Mouse (Mus musculus) hindbrain, embryonic 11.5 days (tissue): ENCODE data around the gene Pcp4l1. TPM values are rescaled to one million over a fixed set of nuclear protein-coding genes. Genes with fewer than 3 reads are reported as not detected.
A peak's percentile ranks its signal among the peaks of the same experiment; 100 is the strongest.
"Not testable (repeated sequence)": the region's sequence is repeated elsewhere in the genome, so short reads cannot be mapped to it uniquely, and the experiment has no call there.

Experiments used
- ATAC-seq: fragments of 200-750 bp; cut with Nextera tagmentation; 2 replicates; pipeline ENCODE4 v1.8.0; 2017; ENCODE audit warnings: mild to moderate bottlenecking, moderate TSS enrichment, moderate library complexity; ENCODE audit not compliant: low FRiP score
- DNase-seq: peaks from one replicate; pipeline ENCODE4 v3.0.0-alpha.2; 2015; ENCODE audit warnings: low spot score
- H3K27ac ChIP-seq: fragments of 300-500 bp; sonication (generic); 2 replicates; pipeline ENCODE4 v1.5.1; 2014; ENCODE audit warnings: mild to moderate bottlenecking, low read depth, low read length
- H3K27me3 ChIP-seq: fragments of 300-500 bp; sonication (generic); 2 replicates; pipeline ENCODE4 v1.6.1; 2014; ENCODE audit warnings: mild to moderate bottlenecking, low read length, moderate library complexity, mixed read lengths; ENCODE audit not compliant: control insufficient read depth, insufficient read depth
- H3K36me3 ChIP-seq: fragments of 300-500 bp; sonication (generic); 2 replicates; pipeline ENCODE4 v1.6.1; 2014; ENCODE audit warnings: mild to moderate bottlenecking, low read length, moderate library complexity, mixed read lengths; ENCODE audit not compliant: control insufficient read depth, insufficient read depth
- H3K4me1 ChIP-seq: fragments of 300-500 bp; sonication (generic); replicated peaks from 2 replicates; pipeline ENCODE4 v1.6.1; 2014; ENCODE audit warnings: low read length, mixed read lengths; ENCODE audit not compliant: control insufficient read depth, insufficient read depth
- H3K4me2 ChIP-seq: fragments of 300-500 bp; sonication (generic); replicated peaks from 2 replicates; pipeline ENCODE4 v1.6.1; 2014; ENCODE audit warnings: mild to moderate bottlenecking, low read depth, low read length
- H3K4me3 ChIP-seq: fragments of 300-500 bp; sonication (generic); 2 replicates; pipeline ENCODE4 v1.5.1; 2014; ENCODE audit warnings: low read depth, low read length
- H3K9ac ChIP-seq: fragments of 300-500 bp; sonication (generic); 2 replicates; pipeline ENCODE4 v1.6.1; 2014; ENCODE audit warnings: low read depth, low read length
- H3K9me3 ChIP-seq: fragments of 300-500 bp; sonication (generic); 2 replicates; pipeline ENCODE4 v1.6.1; 2016; ENCODE audit warnings: low read length; ENCODE audit not compliant: control insufficient read depth
- WGBS: fragments of 180-500 bp; shearing (Covaris S2); extraction: QIAGEN DNeasy Blood & Tissue Kit; methylation state at CpG from one replicate; pipeline ENCODE4 v1.1.7; 2014; 5-methylcytosine and 5-hydroxymethylcytosine counted together
- polyA plus RNA-seq: library from polyadenylated mRNA; unstranded; fragments of >200 nt; fragmentation: Nextera tagmentation; extraction: Ambion mirVana; gene quantifications from 2 replicates; pipeline ENCODE4 v1.2.1, GENCODE M21; 2014

Pcp4l1 gene
- polyA plus RNA-seq: 31.4 and 33.4 TPM in 2 replicates

DNA sequence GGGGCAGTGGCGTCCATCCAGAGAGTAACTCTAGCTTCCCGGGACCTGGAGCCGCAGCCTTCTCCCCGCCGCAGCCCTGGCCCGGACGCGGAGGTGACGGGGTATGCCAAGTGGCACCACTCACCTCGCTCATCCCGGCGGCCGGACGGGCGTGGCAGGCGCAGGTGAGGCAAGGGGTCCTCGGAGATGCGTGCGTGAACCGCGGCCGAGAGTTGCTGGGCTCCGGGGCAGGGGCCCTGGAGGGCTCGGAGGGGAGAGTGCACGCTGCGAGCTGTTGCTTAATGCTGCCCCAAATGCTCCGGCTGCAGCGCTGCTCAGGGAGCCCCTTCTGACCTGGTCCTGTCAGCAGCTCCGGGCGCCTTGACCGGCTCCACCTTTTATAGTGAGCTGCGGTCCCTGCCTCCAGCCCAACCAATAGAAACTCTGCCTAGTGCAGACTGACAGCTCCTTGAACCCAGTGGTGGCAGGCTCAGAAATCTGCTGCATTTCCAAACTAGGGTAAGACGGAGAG lies at the start of gene Pcp4l1:
Pcp4l1 (minus strand) TSS at position 382 of the 511 bp plus-strand sequence.
- Histone ChIP-seq H3K4me1 (0 out of 2 replicates have a peak, but pooled peaks cover 6% of the 10 kb centered on the region), H3K27me3 (peaks cover 38% of the 10 kb centered on the region), H3K27ac (no peak within 1 kb of the TSS), H3K36me3 (no peaks in the 10 kb centered on the region), H3K4me2 (peak within 1 kb of the TSS; percentile 93), H3K4me3 (peak within 1 kb of the TSS; percentile 58), H3K9me3 (no peaks in the 10 kb centered on the region), H3K9ac (peak within 1 kb of the TSS; percentile 37)
- 1% methylated on average over 33 of the region's 33 CpGs for WGBS
- DNase-seq (peak; percentile 60), ATAC-seq (peak; percentile 75)

DNA sequence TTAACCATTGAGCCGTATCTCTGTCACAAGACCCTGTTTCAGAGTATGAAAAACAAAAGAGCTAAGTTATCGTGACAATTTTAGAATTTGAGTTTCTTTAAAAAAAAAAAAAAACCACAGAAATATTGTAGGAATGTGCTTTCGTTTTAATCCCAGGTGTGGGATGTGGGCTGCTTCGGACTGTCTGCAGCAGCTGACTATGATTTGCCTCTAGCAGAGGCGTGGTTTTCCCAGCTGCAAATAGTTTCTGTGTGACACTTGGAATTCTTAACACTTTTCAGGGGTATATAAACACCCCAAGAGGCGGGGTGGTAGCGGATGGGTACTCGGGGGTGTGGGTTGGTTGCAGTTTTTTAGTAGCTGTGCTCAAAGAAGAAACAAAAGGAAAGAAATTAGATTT lies 49.3 kb upstream of the Pcp4l1 start:
- H3K9ac ChIP-seq: no peak overlapping the region
- no peak for DNase-seq
- no peak overlapping the region for H3K27ac ChIP-seq
- H3K36me3 ChIP-seq: 0 out of 2 replicates have a peak, but pooled peaks cover 3% of the 10 kb centered on the region
- peaks cover 7% of the 10 kb centered on the region; the same call in 1 of the 2 replicates for H3K4me1 ChIP-seq
- no peak overlapping the region for H3K4me2 ChIP-seq
- no peaks in the 10 kb centered on the region for H3K9me3 ChIP-seq
- 91% methylated on average over 8 of the region's 8 CpGs for WGBS
- no peak overlapping the region for H3K4me3 ChIP-seq
- no peaks in the 10 kb centered on the region for H3K27me3 ChIP-seq
- ATAC-seq: no peak

DNA sequence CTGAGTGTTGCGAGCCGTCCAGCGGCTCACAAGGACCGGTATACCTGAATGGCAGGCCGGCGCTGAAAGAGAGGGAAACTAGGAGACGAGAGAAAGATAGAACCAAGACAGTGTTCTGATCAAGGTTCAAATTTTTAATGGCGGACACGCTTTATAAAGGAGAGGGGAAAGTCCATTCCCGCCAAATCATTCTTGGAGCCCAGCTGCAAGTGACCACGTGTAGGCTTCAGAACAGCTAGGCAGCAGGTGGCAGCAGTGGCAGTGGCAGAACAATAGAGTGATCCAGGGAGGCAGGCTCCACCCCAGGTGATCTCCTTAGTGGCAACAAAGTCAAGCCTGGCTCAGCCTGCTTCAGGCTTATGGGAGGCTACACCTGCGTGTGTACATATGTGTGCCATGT lies 45.9 kb upstream of the Pcp4l1 start:
- H3K36me3 ChIP-seq, H3K27ac ChIP-seq, H3K9ac ChIP-seq, H3K4me1 ChIP-seq, DNase-seq, ATAC-seq, H3K4me3 ChIP-seq, H3K4me2 ChIP-seq, H3K27me3 ChIP-seq, H3K9me3 ChIP-seq: not testable (repeated sequence)
- 86% methylated on average over 12 of the region's 12 CpGs for WGBS

DNA sequence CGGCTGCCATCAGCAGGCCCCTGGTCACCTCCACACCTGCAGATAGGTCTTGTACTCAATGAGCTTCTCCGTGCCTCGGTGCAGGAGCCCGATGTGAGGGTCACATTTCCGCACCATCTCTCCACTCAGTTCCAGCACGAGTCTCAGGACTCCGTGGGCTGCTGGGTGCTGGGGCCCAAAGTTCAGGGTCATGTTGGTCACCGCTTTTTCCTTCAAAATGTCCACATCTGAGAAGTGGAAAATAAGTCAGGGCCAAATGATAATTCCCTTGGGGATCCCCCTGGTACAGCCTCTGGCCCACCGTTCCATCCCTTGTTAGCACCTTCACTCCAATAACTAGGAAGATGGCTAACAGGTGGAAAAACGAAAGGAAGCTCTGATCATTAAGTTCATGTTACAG lies 44.8 kb upstream of the Pcp4l1 start:
- H3K36me3 ChIP-seq: peaks cover 11% of the 10 kb centered on the region
- 92% methylated on average over 10 of the region's 10 CpGs for WGBS

DNA sequence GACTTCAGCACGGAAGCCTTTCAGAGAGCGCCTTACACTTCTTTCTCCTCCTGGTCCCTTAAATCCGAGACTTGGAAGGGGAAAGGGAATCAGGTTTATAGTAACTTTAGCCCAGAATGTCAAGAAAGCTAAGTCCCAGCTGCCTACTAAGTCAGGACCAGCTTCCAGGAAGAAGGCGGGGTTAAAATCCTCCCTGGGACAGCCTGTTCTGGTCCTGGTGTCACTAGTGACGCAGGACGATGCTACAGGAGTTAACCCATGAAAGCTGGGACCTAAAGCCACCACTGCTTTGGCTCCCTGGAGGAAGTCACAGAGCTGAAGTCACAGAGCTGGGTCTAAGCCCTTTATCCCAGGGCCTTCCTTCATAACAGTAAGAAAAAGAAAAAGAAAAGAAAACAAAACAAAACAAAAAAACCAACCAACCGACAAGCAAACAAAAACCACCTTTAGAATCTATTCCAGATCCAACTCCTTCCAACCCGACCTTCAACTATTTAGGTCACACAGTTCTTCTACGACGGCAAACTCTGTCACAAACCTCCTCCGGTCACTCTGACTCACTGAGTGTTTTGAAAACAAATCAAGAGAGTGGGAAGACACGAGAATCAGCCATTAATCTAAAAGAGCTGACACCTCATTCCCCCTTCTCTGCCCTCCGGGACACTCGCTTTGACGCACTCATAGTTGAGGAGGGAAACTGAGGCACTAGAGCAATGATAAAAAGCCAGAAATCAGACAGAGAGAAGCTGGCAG lies 44.1 kb upstream of the Pcp4l1 start:
- no peaks in the 10 kb centered on the region for H3K9me3 ChIP-seq
- H3K9ac ChIP-seq: no peak overlapping the region
- ATAC-seq (no peak), DNase-seq (no peak)
- WGBS: 81% methylated on average over 15 of the region's 15 CpGs
- H3K27me3 ChIP-seq: no peaks in the 10 kb centered on the region
- H3K4me1 ChIP-seq: no peaks in the 10 kb centered on the region; the same call in 1 of the 2 replicates
- H3K36me3 ChIP-seq: peaks cover 11% of the 10 kb centered on the region
- H3K4me2 ChIP-seq: no peak overlapping the region
- H3K27ac ChIP-seq: no peak overlapping the region
- H3K4me3 ChIP-seq: no peak overlapping the region

More for the DNA sequence above, 44.8 kb upstream of the Pcp4l1 start:
- H3K27ac ChIP-seq: no peak overlapping the region
- peaks cover under 1% of the 10 kb centered on the region; the same call in 1 of the 2 replicates for H3K4me1 ChIP-seq
- H3K4me2 ChIP-seq: no peak overlapping the region
- no peaks in the 10 kb centered on the region for H3K27me3 ChIP-seq
- no peaks in the 10 kb centered on the region for H3K9me3 ChIP-seq
- no peak for DNase-seq
- ATAC-seq: no peak
- no peak overlapping the region for H3K9ac ChIP-seq
- no peak overlapping the region for H3K4me3 ChIP-seq

DNA sequence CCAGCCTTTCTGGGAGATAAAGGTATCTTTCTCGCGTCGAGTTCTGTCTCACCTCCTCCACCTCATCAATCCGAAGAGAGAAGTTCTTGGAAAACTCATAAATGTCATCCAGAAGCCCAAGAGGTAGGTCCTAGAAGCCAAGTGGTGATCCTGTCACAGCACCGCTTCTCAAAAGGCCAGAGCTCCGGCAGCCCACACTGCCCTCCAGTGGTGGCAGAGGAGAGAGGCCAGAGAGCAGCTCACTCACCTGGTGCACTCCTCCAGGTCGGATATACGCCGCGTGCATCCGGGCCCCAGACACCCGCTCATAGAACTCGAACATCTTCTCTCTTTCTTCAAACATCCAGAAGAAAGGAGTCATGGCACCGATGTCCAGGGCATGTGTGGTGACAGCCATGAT lies 42.4 kb upstream of the Pcp4l1 start:
- no peak overlapping the region for H3K27ac ChIP-seq
- WGBS: 75% methylated on average over 14 of the region's 14 CpGs
- H3K4me2 ChIP-seq: no peak overlapping the region
- ATAC-seq (0 out of 2 replicates have a peak, but pooled peaks have one; percentile 40), DNase-seq (peak; percentile 72)
- H3K36me3 ChIP-seq: peaks cover 11% of the 10 kb centered on the region
- no peaks in the 10 kb centered on the region for H3K9me3 ChIP-seq
- no peak overlapping the region for H3K4me3 ChIP-seq
- H3K4me1 ChIP-seq: no peaks in the 10 kb centered on the region; the same call in 1 of the 2 replicates
- no peak overlapping the region for H3K9ac ChIP-seq
- H3K27me3 ChIP-seq: no peaks in the 10 kb centered on the region

DNA sequence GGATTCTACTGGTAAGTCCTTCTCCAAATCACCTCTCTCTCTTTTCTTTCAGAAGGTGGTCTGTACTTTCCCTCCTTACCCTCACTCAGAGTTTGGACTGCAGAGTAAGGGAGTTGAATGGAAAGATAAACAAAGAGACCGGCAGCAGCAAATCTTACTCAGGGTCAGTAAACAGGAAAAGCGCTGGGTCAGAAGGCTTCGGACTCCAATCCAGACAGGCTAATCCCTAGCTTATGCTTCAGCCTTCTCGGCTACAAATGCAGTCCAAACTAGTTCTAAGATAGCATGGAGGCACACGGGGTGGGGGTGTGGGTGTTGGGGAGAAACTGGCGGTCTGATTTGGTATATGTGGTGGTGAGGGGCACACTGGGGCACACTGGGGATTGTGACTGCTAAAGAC lies 41.4 kb upstream of the Pcp4l1 start:
- H3K36me3 ChIP-seq: peaks cover 8% of the 10 kb centered on the region
- no peaks in the 10 kb centered on the region for H3K9me3 ChIP-seq
- H3K4me3 ChIP-seq: no peak overlapping the region
- DNase-seq (no peak), ATAC-seq (no peak)
- no peaks in the 10 kb centered on the region for H3K4me1 ChIP-seq
- H3K9ac ChIP-seq: no peak overlapping the region
- 86% methylated on average over 6 of the region's 6 CpGs for WGBS
- no peaks in the 10 kb centered on the region for H3K27me3 ChIP-seq
- H3K27ac ChIP-seq: no peak overlapping the region
- H3K4me2 ChIP-seq: no peak overlapping the region

DNA sequence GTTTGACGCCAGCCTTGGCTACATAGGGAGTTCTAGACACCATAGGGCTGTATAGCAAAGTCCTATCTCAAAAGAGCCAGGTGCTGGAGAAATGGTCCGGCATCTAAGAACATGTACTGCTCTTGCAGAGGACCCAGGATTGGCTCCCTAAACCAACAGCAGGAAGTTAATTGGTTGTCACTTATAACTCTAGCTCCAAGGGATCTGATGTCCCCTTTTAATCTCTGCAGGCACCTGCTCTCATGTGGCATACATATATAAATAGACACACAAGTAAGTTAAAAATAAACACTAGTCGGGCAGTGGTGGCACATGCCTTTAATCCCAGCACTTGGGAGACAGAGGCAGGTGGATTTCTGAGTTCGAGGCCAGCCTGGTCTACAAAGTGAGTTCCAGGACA lies 39.7 kb upstream of the Pcp4l1 start:
- no peaks in the 10 kb centered on the region for H3K9me3 ChIP-seq
- no peak overlapping the region for H3K9ac ChIP-seq
- no peak overlapping the region for H3K27ac ChIP-seq
- WGBS: 92% methylated on average over 4 of the region's 4 CpGs
- no peaks in the 10 kb centered on the region for H3K4me1 ChIP-seq
- peaks cover 8% of the 10 kb centered on the region for H3K36me3 ChIP-seq
- DNase-seq (no peak), ATAC-seq (no peak)
- no peak overlapping the region for H3K4me2 ChIP-seq
- H3K27me3 ChIP-seq: no peaks in the 10 kb centered on the region
- H3K4me3 ChIP-seq: no peak overlapping the region

DNA sequence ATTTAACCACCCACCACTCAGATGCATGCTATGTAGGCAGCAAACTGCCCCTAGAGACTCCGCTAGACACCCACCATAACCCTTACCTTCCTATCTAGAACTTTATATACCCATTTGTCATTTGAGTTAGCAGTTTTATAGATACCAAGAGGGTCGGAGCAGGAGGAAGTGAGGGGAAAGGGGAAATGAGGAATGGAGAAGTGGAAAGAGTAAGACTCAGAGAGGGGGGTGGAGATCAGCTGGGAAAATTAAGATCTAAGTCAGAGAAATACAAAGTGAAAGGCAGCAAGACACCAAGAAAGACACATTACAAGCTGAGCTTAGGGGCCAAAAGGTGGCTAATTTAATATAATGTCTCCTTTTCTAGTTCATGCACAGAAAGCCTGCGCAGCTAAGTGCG lies 38.5 kb upstream of the Pcp4l1 start:
- H3K9me3 ChIP-seq: no peaks in the 10 kb centered on the region
- no peak overlapping the region for H3K4me2 ChIP-seq
- no peaks in the 10 kb centered on the region for H3K4me1 ChIP-seq
- H3K4me3 ChIP-seq: no peak overlapping the region
- no peak overlapping the region for H3K9ac ChIP-seq
- ATAC-seq (no peak), DNase-seq (no peak)
- H3K27ac ChIP-seq: no peak overlapping the region
- WGBS: 96% methylated on average over 4 of the region's 4 CpGs
- H3K27me3 ChIP-seq: no peaks in the 10 kb centered on the region
- peaks cover 8% of the 10 kb centered on the region for H3K36me3 ChIP-seq
